Mouse (Mus musculus) cerebellum, postnatal 25 days (tissue): Measurements from ENCODE around the gene Mpp1.

Experiments used
- DNase-seq, 2 experiments: peaks; one replicate each; pipeline ENCODE4 v3.0.0; 2021; ENCODE audit warnings: mixed read lengths in 2 of 2

Gene Mpp1

DNA sequence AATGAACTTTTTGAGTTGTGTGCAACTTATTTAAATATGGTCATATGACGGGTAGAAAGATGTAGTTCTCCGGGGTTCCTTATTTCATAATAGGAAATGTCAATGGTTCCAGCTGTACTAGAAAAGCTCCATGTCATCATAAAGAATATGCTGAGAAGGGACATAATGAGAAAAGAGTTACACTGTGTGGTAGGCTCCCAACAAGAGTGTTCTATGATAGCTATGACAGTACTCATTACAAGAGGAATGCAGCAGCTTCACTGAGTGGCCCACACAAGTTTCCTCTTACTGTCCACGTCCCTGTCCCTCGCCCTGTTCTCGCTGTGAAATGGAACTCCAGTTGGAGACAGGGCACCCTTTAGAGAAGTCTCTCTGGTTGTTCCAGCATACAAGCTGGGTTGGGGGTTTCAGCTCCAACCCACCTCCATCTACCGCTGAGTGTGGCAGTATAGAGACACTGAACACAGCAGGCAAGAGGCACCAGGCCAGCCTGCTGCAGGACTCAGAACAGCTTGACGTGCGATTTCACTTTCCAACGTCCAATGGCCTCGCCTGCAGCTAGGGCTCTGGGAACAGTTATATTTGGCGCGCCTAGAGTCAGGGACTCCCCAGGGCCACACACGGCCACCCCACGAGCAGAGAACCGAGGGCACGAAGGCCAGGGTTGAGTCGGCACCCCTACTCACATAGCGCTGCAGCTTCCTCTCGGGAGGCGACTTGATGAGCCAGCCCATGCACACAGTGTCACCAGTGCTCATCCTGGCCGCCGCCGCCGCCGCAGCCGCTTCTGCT lies 46.6 kb downstream of the Mpp1 start:
- peak in 1 of 2 experiments; percentile 46 for DNase-seq

DNA sequence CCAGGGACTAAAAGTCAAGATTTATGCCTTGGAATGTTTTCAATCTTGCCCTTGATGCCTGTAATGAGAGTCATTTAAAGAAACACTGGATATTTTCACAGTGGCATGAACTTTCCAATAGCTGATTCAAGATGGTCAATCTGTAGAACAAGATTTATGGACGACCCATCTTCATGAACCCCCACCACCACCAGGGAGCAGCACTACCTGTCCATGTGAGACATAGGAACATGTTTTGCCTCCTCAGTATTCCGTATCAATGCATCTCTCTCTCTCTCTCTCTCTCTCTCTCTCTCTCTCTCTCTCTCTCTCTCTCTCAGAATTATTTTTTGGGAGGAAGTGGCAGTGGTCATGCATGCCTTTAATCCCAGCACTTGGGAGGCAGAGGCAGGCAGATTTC lies 48.5 kb downstream of the Mpp1 start:
- DNase-seq: peak in 1 of 2 experiments; percentile 10
